Mouse (Mus musculus) ES-Bruce4 (cell line): ENCODE measurements at regions not wholly inside any gene's neighbourhood (a gene's known extent, or its start where the extent isn't known, plus 50 kb on each side); places are given as distances from the start of the nearest gene placed in this dataset.

Experiments
- H3K27ac ChIP-seq: 2 replicates; pipeline ENCODE4 v1.5.1; 2012; ENCODE audit warnings: low read length, inconsistent platforms; ENCODE audit not compliant: insufficient read depth
- H3K27me3 ChIP-seq: 2 replicates; pipeline ENCODE4 v1.6.1; 2012; ENCODE audit warnings: mild to moderate bottlenecking, low read length, inconsistent platforms; ENCODE audit not compliant: control insufficient read depth, poor library complexity, insufficient read depth, severe bottlenecking
- H3K36me3 ChIP-seq: 2 replicates; pipeline ENCODE4 v1.6.1; 2012; ENCODE audit warnings: inconsistent platforms, mild to moderate bottlenecking, low read length, moderate library complexity; ENCODE audit not compliant: control insufficient read depth, poor library complexity, insufficient read depth, severe bottlenecking
- H3K4me1 ChIP-seq: one replicate; pipeline ENCODE4 v1.8.1; 2011; ENCODE audit warnings: low read length; ENCODE audit not compliant: control insufficient read depth, insufficient read depth
- H3K4me3 ChIP-seq: 2 replicates; pipeline ENCODE4 v1.5.1; 2011; ENCODE audit warnings: low read depth, mild to moderate bottlenecking, low read length
- H3K9ac ChIP-seq: 2 replicates; pipeline ENCODE4 v1.6.1; 2012; ENCODE audit warnings: low read depth, mild to moderate bottlenecking, inconsistent platforms; ENCODE audit not compliant: poor library complexity, severe bottlenecking
- H3K9me3 ChIP-seq: replicated peaks from 2 replicates; pipeline ENCODE4 v1.6.1; 2012; ENCODE audit warnings: mild to moderate bottlenecking, low read length, inconsistent platforms; ENCODE audit not compliant: control insufficient read depth, poor library complexity, insufficient read depth, severe bottlenecking
- CTCF ChIP-seq: IDR thresholded peaks from one replicate; pipeline ENCODE4 v1.8.1; 2011; ENCODE audit warnings: low read depth, low read length
- EP300 ChIP-seq: IDR thresholded peaks from 2 replicates; pipeline ENCODE4 v1.6.1; 2011; ENCODE audit warnings: low read depth, low read length; ENCODE audit not compliant: insufficient read depth
- POLR2A ChIP-seq: IDR thresholded peaks from one replicate; pipeline ENCODE4 v1.8.1; 2011; ENCODE audit warnings: low read length; ENCODE audit not compliant: insufficient read depth

DNA sequence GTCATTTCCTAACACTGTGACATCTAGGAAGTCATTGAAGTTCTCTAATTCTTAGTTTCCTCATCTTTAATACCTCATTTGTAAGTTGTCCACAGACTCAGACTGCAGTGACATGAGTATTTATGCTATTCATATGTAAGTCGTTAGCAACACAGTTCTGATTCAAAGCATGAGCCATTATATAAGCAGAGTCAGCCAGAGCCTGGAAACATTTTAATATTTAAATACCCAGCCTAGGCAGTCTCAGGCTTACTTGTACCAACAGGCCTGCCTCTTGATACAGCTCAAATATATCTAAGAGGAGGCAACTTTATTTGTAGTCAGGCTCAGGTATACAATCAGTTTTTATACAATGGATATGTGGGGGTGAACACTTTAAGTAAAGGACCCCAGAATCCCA is 534.8 kb upstream of the Gm26657 start:
- Histone ChIP-seq H3K27ac (no peak overlapping the region), H3K36me3 (no peaks in the 10 kb centered on the region), H3K27me3 (no peaks in the 10 kb centered on the region), H3K4me1 (no peaks in the 10 kb centered on the region), H3K9me3 (no peaks in the 10 kb centered on the region), H3K9ac (no peak overlapping the region), H3K4me3 (no peak overlapping the region)
- no peak for TF ChIP-seq POLR2A
- TF ChIP-seq CTCF, result no peak
- TF ChIP-seq EP300, result no peak

DNA sequence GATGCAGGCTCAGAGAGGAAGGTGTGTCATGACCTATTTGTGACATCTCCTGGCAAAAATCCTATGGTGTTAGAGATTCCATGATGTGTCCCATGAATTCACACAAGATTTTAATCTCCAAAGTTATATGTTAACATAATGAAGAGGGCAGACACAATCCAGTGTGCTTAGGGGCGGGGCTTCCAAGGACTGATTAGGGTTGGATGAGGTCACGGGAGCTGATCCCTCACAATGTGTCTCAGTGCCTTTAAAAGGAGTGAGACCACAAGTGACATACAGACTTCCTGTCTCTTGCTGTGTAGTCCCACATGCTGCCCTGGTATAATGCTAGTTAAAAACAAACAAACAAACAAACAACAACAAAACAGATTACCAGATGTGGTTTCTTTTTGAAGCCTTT is 546.5 kb upstream of the Gm26657 start:
- H3K27ac ChIP-seq, result no peak overlapping the region
- no peak overlapping the region for H3K4me3 ChIP-seq
- no peak overlapping the region for H3K9ac ChIP-seq
- no peaks in the 10 kb centered on the region for H3K4me1 ChIP-seq
- TF ChIP-seq CTCF (no peak), EP300 (no peak), POLR2A (no peak)
- H3K36me3 ChIP-seq, result no peaks in the 10 kb centered on the region
- H3K27me3 ChIP-seq, result no peaks in the 10 kb centered on the region
- H3K9me3 ChIP-seq, result no peaks in the 10 kb centered on the region

DNA sequence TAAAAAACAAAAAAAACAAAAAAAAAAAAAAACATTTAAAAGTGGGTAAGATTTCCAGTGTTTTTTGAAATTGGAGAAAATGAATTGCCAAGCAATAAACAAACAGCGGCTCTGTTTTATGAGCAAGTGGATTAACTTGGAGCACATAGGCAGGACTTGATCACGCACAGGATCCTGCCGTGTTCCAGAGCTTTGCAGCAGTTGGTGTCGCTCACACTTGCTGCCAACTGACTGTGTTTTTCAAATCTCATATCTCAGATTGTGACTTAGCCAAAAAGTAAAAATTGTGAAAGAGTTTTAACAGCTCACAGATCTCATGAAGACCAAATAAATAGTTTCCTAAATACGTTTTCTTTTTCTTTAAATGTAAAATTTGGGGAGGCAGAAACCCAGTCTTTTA is 547.4 kb upstream of the Gm26657 start:
- H3K9me3 ChIP-seq, result no peaks in the 10 kb centered on the region
- TF ChIP-seq CTCF (no peak), POLR2A (no peak), EP300 (no peak)
- H3K27ac ChIP-seq, result no peak overlapping the region
- H3K36me3 ChIP-seq, result no peaks in the 10 kb centered on the region
- H3K4me1 ChIP-seq, result no peaks in the 10 kb centered on the region
- no peaks in the 10 kb centered on the region for H3K27me3 ChIP-seq
- no peak overlapping the region for H3K4me3 ChIP-seq
- no peak overlapping the region for H3K9ac ChIP-seq

DNA sequence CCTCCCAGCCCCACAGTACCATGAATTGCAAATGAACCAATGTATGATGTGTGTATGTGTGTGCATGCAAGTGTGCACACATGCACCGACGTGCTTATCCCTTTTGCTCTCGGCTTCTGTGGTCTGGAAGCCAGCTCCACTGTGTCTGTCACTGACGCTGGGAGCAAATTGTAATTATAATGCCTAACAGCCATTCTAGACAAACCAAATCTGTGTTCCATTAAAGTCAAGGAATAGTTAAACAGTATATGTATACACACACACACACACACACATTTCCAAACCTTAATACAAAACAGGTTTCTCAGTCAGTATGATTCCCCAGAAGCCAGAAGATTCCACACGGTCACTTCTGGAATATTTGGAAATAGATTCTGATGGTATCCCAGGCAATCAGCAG is 560.3 kb upstream of the Gm26657 start:
- Histone ChIP-seq H3K9ac (no peak overlapping the region), H3K9me3 (no peaks in the 10 kb centered on the region), H3K4me3 (no peak overlapping the region), H3K27me3 (no peaks in the 10 kb centered on the region), H3K36me3 (no peaks in the 10 kb centered on the region), H3K27ac (no peak overlapping the region), H3K4me1 (no peaks in the 10 kb centered on the region)
- TF ChIP-seq POLR2A (no peak), EP300 (no peak), CTCF (no peak)

DNA sequence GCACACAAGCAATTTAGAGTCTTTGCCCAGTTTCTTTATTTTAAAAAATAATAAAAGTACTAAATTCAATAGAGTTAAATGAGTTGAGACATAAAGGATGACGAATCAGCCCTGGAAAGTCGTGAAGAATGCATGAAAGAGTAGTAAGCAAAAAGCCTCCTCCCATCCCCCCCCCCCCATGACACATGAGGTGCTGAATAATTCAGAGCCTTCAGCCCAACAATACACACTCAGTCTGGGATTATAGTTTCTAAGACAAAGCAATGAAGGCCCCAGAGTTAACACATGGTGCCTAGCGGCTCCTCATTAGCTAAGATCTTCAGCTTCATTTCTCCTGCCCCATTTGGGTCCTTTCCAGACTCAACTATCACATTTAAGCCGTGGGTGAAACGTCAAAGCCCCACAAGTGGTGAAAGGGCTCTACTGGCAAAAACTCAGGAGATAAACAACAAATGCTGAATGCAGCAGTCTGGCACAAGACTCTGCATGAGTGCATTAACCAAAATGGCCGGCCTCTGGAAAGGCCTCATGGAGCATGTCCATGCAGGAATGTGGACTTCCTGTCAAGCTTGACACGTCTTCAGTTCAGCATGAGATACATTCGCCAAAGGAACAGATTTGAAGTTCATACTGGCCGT is 560.9 kb upstream of the Gm26657 start:
- Histone ChIP-seq H3K4me3 (no peak overlapping the region), H3K36me3 (no peaks in the 10 kb centered on the region), H3K9ac (no peak overlapping the region), H3K27ac (no peak overlapping the region), H3K4me1 (no peaks in the 10 kb centered on the region), H3K9me3 (no peaks in the 10 kb centered on the region), H3K27me3 (no peaks in the 10 kb centered on the region)
- TF ChIP-seq EP300 (no peak), POLR2A (no peak), CTCF (no peak)

DNA sequence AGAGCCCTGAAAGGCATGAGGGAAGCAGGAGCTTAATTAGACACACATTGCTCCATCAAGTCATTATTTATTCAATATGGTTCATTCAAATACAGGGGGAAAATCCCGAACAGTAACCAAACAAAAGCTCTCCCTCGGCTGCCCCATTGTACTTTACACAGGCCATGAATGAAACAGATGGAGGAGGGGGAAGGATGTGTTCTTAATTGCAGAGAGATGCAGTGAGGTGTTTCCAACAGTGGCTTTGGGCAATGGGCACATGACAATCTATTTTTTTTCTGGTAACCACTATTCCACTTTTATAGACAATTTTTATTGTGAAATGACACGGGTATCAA is 578.6 kb upstream of the Gm26657 start:
- Histone ChIP-seq H3K9me3 (no peaks in the 10 kb centered on the region), H3K36me3 (no peaks in the 10 kb centered on the region), H3K27me3 (no peaks in the 10 kb centered on the region), H3K4me1 (no peaks in the 10 kb centered on the region), H3K9ac (no peak overlapping the region), H3K4me3 (no peak overlapping the region), H3K27ac (no peak overlapping the region)
- TF ChIP-seq CTCF (no peak), POLR2A (no peak), EP300 (no peak)
